Mouse (Mus musculus): ENCODE results near the gene Pfkl. TPM values are rescaled to one million over a fixed set of nuclear protein-coding genes. Genes with fewer than 3 reads are reported as not detected.
A peak's percentile ranks its signal among the peaks of the same experiment; 100 is the strongest.

Gene Pfkl
- polyA plus RNA-seq, 1 experiment from 2014 or later = 132 TPM

- Histone ChIP-seq H3K9ac (peak overlapping the region; percentile 87), H3K4me1 (peaks cover 30% of the 10 kb centered on the region), H3K27me3 (peaks cover 4% of the 10 kb centered on the region; the same call in 1 of the 2 replicates), H3K9me3 (replicated peaks) (no peaks in the 10 kb centered on the region), H3K27ac (peak overlapping the region; percentile 96), H3K4me3 (peak overlapping the region; percentile 81), H3K4me2 (replicated peaks) (peak overlapping the region; percentile 79), H3K36me3 (peaks cover 6% of the 10 kb centered on the region)
- 1% methylated on average over 59 of the region's 59 CpGs for WGBS
- peak; percentile 96 for ATAC-seq (ENCODE audit: low FRiP score)
These were observed 519 bp downstream of the Pfkl start for GRCm38 (mm10) chr10:78009184-78009944.

- Histone ChIP-seq H3K4me3 (peak overlapping the region; percentile 81; the same call in 1 of the 2 replicates), H3K36me3 (peaks cover 9% of the 10 kb centered on the region), H3K4me1 (peaks cover 30% of the 10 kb centered on the region), H3K9me3 (replicated peaks) (no peaks in the 10 kb centered on the region), H3K9ac (peak overlapping the region; percentile 87), H3K27me3 (peaks cover 4% of the 10 kb centered on the region; the same call in 1 of the 2 replicates), H3K4me2 (replicated peaks) (peak overlapping the region; percentile 79), H3K27ac (peak overlapping the region; percentile 96; the same call in 1 of the 2 replicates)
- 83% methylated on average over 3 of the region's 3 CpGs for WGBS
- no peak for ATAC-seq (ENCODE audit: low FRiP score)
These were observed 1.7 kb downstream of the Pfkl start for GRCm38 (mm10) chr10:78008169-78008568.

GRCm38 (mm10) chr10:78007203-78007602, 2.7 kb downstream of the Pfkl start:
- no peak overlapping the region for H3K9ac ChIP-seq
- H3K36me3 ChIP-seq = peaks cover 16% of the 10 kb centered on the region
- H3K4me1 ChIP-seq = peaks cover 30% of the 10 kb centered on the region
- H3K9me3 ChIP-seq (replicated peaks) = no peaks in the 10 kb centered on the region
- no peak overlapping the region for H3K27ac ChIP-seq
- peaks cover 4% of the 10 kb centered on the region; the same call in 1 of the 2 replicates for H3K27me3 ChIP-seq
- H3K4me3 ChIP-seq = no peak overlapping the region
- ATAC-seq (ENCODE audit: low FRiP score) = no peak
- no peak overlapping the region for H3K4me2 ChIP-seq (replicated peaks)
- WGBS = 58% methylated on average over 7 of the region's 7 CpGs

GRCm38 (mm10) chr10:78005791-78006438, 4.0 kb downstream of the Pfkl start:
- H3K27me3 ChIP-seq = peaks cover 2% of the 10 kb centered on the region; the same call in 1 of the 2 replicates
- WGBS = 86% methylated on average over 4 of the region's 4 CpGs
- H3K27ac ChIP-seq = no peak overlapping the region
- H3K4me3 ChIP-seq = no peak overlapping the region
- H3K4me1 ChIP-seq = peaks cover 30% of the 10 kb centered on the region
- no peak overlapping the region for H3K4me2 ChIP-seq (replicated peaks)
- no peaks in the 10 kb centered on the region for H3K9me3 ChIP-seq (replicated peaks)
- peak overlapping the region; percentile 27; the same call in 1 of the 2 replicates for H3K9ac ChIP-seq
- no peak for ATAC-seq (ENCODE audit: low FRiP score)
- peaks cover 29% of the 10 kb centered on the region for H3K36me3 ChIP-seq

GRCm38 (mm10) chr10:78004479-78005100, 5.3 kb downstream of the Pfkl start:
- 93% methylated on average over 3 of the region's 3 CpGs for WGBS
- no peaks in the 10 kb centered on the region for H3K9me3 ChIP-seq (replicated peaks)
- H3K36me3 ChIP-seq = peaks cover 42% of the 10 kb centered on the region
- no peak overlapping the region for H3K4me2 ChIP-seq (replicated peaks)
- H3K4me3 ChIP-seq = no peak overlapping the region
- no peak for ATAC-seq (ENCODE audit: low FRiP score)
- H3K9ac ChIP-seq = no peak overlapping the region
- H3K27me3 ChIP-seq = no peaks in the 10 kb centered on the region
- H3K4me1 ChIP-seq = peaks cover 30% of the 10 kb centered on the region
- H3K27ac ChIP-seq = no peak overlapping the region

- Histone ChIP-seq H3K36me3 (peaks cover 65% of the 10 kb centered on the region), H3K9me3 (replicated peaks) (no peaks in the 10 kb centered on the region), H3K4me3 (no peak overlapping the region), H3K27ac (no peak overlapping the region), H3K9ac (no peak overlapping the region), H3K4me1 (peaks cover 13% of the 10 kb centered on the region), H3K27me3 (no peaks in the 10 kb centered on the region), H3K4me2 (replicated peaks) (no peak overlapping the region)
- ATAC-seq (ENCODE audit: low FRiP score) = no peak
- WGBS = 95% methylated on average over 2 of the region's 2 CpGs
These were observed 7.6 kb downstream of the Pfkl start for GRCm38 (mm10) chr10:78002316-78002715.

- Histone ChIP-seq H3K27ac (no peak overlapping the region), H3K9ac (no peak overlapping the region), H3K27me3 (no peaks in the 10 kb centered on the region), H3K4me3 (no peak overlapping the region), H3K4me1 (peaks cover 8% of the 10 kb centered on the region), H3K9me3 (replicated peaks) (no peaks in the 10 kb centered on the region), H3K36me3 (peaks cover 70% of the 10 kb centered on the region), H3K4me2 (replicated peaks) (no peak overlapping the region)
- WGBS = 96% methylated on average over 11 of the region's 11 CpGs
- ATAC-seq (ENCODE audit: low FRiP score) = no peak
These were observed 8.1 kb downstream of the Pfkl start for GRCm38 (mm10) chr10:78001796-78002195.

- no peak overlapping the region for H3K4me2 ChIP-seq (replicated peaks)
- 92% methylated on average over 5 of the region's 5 CpGs for WGBS
- no peaks in the 10 kb centered on the region for H3K9me3 ChIP-seq (replicated peaks)
- ATAC-seq (ENCODE audit: low FRiP score) = no peak
- H3K27me3 ChIP-seq = no peaks in the 10 kb centered on the region
- H3K9ac ChIP-seq = no peak overlapping the region
- no peaks in the 10 kb centered on the region for H3K4me1 ChIP-seq
- H3K27ac ChIP-seq = no peak overlapping the region
- no peak overlapping the region for H3K4me3 ChIP-seq
- H3K36me3 ChIP-seq = peaks cover 86% of the 10 kb centered on the region
These were observed 9.7 kb downstream of the Pfkl start for GRCm38 (mm10) chr10:78000200-78000599.

GRCm38 (mm10) chr10:77995639-77996038, 14.2 kb downstream of the Pfkl start:
- WGBS = 98% methylated on average over 3 of the region's 3 CpGs
- Histone ChIP-seq H3K4me1 (no peaks in the 10 kb centered on the region), H3K27ac (no peak overlapping the region), H3K9me3 (replicated peaks) (no peaks in the 10 kb centered on the region), H3K4me2 (replicated peaks) (no peak overlapping the region), H3K9ac (no peak overlapping the region), H3K4me3 (no peak overlapping the region), H3K36me3 (peaks cover 92% of the 10 kb centered on the region), H3K27me3 (no peaks in the 10 kb centered on the region)
- no peak for ATAC-seq (ENCODE audit: low FRiP score)

GRCm38 (mm10) chr10:77985775-77986174, 24.1 kb downstream of the Pfkl start:
- no peak overlapping the region for H3K27ac ChIP-seq
- H3K4me1 ChIP-seq = no peaks in the 10 kb centered on the region
- no peak overlapping the region for H3K4me3 ChIP-seq
- H3K27me3 ChIP-seq = no peaks in the 10 kb centered on the region
- H3K9ac ChIP-seq = no peak overlapping the region
- no peak for ATAC-seq (ENCODE audit: low FRiP score)
- WGBS = 78% methylated on average over 5 of the region's 5 CpGs
- H3K9me3 ChIP-seq (replicated peaks) = no peaks in the 10 kb centered on the region
- peaks cover 53% of the 10 kb centered on the region for H3K36me3 ChIP-seq
- no peak overlapping the region for H3K4me2 ChIP-seq (replicated peaks)

- no peak overlapping the region for H3K27ac ChIP-seq
- no peak overlapping the region for H3K4me2 ChIP-seq (replicated peaks)
- no peaks in the 10 kb centered on the region for H3K9me3 ChIP-seq (replicated peaks)
- H3K4me3 ChIP-seq = no peak overlapping the region
- H3K27me3 ChIP-seq = no peaks in the 10 kb centered on the region
- peak; percentile 34; the same call in 1 of the 2 replicates for ATAC-seq (ENCODE audit: low FRiP score)
- peaks cover 48% of the 10 kb centered on the region for H3K36me3 ChIP-seq
- no peak overlapping the region for H3K9ac ChIP-seq
- H3K4me1 ChIP-seq = peaks cover 1% of the 10 kb centered on the region; the same call in 1 of the 2 replicates
- 3% methylated on average over 4 of the region's 4 CpGs for WGBS
These were observed 25.2 kb downstream of the Pfkl start for GRCm38 (mm10) chr10:77984660-77985059.
